Mouse (Mus musculus) cerebellum, adult 11 months (tissue): ENCODE data around the gene Rel.

ENCODE experiments used
- DNase-seq: peaks from one replicate; pipeline ENCODE4 v3.0.0; 2022

Rel gene

DNA sequence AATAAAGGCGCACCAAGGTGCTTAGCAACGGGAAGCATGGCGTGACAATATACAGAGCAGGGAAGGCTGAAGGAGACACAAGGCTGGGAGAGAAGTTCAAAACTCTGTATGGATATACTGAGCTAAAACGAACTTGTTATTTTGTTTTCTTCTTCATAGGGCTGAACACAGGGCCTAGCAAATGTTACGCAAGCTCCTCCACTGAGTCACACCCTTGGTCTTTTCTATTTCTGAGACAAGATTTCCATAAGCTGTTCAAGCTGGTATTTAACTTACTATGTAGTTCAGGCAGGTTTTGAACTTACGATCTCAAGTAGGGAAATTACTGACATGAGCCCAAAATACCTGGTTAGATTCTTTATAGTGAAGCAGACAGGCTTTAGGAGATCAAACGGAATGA, 29.4 kb downstream of the Rel start:
- DNase-seq = no peak

DNA sequence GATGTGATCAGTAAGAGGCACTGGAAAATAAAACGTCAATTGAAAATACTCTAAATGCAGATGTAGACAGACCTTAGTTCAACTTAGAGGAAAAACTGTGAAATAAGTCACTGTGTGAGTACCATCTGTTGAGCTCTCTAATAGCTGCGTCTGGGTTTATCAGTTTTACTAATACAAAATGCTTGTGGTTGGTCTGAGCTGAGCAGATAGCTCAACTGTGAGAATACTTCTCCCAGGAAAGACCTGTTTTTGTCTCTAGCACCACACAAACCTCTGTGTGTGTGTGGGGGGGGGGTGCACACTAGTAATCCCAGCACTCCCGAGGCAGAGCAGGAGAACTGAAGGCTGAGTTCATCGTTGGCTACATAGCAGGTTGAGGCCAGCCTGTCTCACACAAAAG, 29.9 kb downstream of the Rel start:
- DNase-seq = no peak

GRCm38 (mm10) chr11:23735820-23736470, 34.8 kb downstream of the Rel start:
- DNase-seq = peak; percentile 4

GRCm38 (mm10) chr11:23734749-23735286, 36.0 kb downstream of the Rel start:
- no peak for DNase-seq

DNA sequence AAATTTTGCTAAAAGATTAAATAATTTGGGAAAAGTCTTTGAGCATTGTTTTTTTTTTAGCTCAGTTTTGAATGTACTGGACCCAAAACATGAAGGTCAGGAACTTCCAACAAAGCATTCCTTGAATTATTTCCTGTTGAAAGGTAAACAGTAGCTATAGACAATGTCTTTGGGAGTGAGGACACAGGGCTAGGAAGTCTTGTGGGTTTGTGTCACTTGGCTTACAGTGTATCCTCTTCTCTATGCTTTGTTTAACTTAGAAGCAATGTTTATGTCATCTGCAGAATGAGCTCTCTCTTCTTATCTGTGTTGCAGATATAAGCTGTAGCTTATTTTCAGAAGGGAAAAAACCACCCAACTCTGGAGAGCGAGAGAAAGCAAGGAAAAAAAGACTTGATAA, 37.9 kb downstream of the Rel start:
- no peak for DNase-seq

DNA sequence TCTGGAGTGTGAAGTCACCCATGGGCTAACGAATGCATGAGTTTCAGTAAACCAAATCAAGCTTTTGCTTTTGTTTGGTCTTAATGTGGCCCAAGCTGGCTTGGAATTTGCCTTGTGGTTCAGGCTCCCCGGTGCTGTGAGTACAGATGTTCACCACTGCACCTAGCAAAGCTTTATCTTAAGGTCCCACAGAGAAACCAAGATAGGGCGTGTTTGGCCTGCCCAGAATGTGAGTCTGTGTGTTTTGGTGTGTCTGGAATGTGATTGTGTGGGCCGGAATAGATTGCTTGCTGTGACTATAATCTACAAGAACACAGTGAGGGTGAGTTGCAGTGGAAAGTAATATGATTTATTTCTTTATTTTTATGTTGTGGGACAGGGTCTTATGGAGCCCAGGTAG, 40.6 kb downstream of the Rel start:
- no peak for DNase-seq

DNA sequence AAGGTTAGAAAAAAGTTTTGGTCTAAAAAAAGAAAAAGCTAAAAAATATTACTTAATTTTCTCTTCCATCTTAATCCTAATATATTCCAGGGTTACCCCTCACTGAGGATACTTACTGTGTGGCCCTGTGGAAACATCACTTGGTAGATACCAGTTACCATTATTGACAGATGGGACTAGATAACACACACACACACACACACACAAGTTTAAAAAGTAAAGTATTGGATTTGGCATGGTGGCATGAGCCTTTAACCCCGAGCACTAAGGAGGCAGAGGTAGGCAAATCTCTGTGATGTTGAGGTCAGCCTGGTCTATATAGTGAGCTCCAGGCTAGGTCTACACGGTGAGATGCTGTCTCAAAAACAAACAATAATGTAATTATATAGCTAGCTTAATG, 42.6 kb downstream of the Rel start:
- DNase-seq = no peak

- no peak for DNase-seq
Measured at GRCm38 (mm10) chr11:23726441-23726840, 44.3 kb downstream of the Rel start.

DNA sequence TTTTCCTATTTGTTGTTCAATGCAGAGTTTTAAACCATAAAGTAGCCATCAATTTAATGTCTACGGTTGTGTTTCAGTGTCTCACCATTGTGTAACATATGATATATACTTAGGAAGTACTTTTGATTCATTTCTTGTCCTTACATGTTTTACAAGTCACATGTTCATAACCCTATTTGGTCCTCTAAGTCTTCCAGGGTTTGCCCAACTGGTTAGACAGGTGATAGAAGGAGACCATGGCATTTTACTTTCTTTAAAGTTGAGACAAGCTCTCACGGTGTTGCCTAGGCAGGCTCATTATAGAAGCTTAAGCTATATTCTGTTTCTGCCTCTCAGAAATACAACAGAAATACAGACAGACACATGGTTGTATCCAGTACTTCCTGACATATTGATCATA, 44.9 kb downstream of the Rel start:
- no peak for DNase-seq

- DNase-seq = no peak
Measured at GRCm38 (mm10) chr11:23722326-23722725, 48.4 kb downstream of the Rel start.

DNA sequence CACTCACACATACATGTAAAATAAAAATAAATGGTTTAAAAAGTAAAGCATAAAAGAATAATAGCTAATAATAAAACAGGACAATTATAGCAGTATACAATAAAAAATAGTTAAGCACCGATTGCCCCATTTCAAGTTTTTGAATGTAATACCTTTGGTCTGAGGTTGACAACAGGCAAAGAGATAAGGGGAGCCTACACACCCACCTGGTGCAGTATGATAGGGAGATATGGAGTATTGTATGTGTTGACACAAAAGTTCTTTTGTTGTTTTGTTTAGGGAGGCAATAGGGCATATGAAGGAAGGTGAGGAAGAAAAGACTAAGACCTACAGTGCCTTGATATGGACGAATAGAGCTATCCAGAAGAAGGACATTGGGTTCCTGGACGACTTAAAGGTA, 50.9 kb downstream of the Rel start:
- DNase-seq = no peak

DNA sequence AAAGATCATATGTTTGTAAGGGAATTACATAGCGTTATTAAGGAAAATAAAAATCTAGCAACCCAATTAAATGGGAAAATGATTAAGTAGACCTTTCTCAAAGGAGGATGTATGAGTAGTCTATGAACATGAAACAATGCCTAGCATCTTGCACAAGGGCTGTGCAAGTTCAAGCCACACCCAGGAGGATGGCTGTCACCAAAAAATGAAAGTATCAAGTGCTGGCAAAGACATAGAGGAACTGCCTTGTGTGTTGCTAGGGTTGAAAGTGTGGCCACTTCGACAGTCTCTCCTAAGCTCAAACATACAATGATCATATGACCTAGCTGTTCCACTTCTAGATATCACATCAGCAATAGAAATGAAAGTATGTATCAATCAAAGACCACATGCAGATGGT, 51.9 kb downstream of the Rel start:
- DNase-seq = no peak

GRCm38 (mm10) chr11:23712299-23712698, 58.5 kb downstream of the Rel start:
- DNase-seq = no peak

- DNase-seq = no peak
Measured at GRCm38 (mm10) chr11:23704604-23705294, 66.0 kb downstream of the Rel start.

GRCm38 (mm10) chr11:23701831-23702230, 68.9 kb downstream of the Rel start:
- no peak for DNase-seq

- no peak for DNase-seq
Measured at GRCm38 (mm10) chr11:23699414-23700095, 71.2 kb downstream of the Rel start.

GRCm38 (mm10) chr11:23698526-23698925, 72.2 kb downstream of the Rel start:
- no peak for DNase-seq

DNA sequence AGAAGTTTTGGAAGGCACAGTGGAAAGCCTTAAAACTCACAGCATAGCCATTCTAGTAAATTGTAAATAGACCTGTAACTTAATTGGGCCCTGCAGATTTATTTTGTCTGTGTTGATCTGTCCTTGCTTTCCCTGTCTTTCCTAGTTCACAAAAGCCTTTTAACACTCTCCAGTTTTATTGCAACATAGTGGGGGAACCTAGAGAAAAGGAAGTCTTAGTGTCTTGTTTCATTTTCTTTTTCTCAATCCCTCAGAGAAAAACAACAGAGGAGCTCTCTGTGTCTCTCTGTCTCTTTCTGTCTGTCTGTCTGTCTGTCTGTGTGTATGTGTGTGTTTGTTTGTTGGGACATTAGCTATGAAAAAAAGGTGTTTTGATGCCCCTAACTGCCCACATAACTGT, 74.9 kb downstream of the Rel start:
- DNase-seq = no peak

- DNase-seq = no peak
Measured at GRCm38 (mm10) chr11:23693286-23693685, 77.5 kb downstream of the Rel start.

- DNase-seq = no peak
Measured at GRCm38 (mm10) chr11:23688060-23688459, 82.7 kb downstream of the Rel start.
